Mouse (Mus musculus): ENCODE measurements at regions not wholly inside any gene's neighbourhood (a gene's known extent, or its start where the extent isn't known, plus 50 kb on each side); places are given as distances from the start of the nearest gene placed in this dataset.

- Histone ChIP-seq H3K36me3 (ENCODE audit: control insufficient read depth, insufficient read depth, low read length) (no peaks in the 10 kb centered on the region), H3K4me3 (ENCODE audit: control insufficient read depth, insufficient read depth, low read length) (no peak overlapping the region), H3K27ac (ENCODE audit: control insufficient read depth, insufficient read depth, low read length) (no peak overlapping the region), H3K27me3 (ENCODE audit: control insufficient read depth, insufficient read depth, low read length) (no peaks in the 10 kb centered on the region), H3K4me1 (replicated peaks; ENCODE audit: control insufficient read depth, insufficient read depth, low read length) (no peaks in the 10 kb centered on the region)
- no peak for DNase-seq
- TF ChIP-seq POLR2A (IDR thresholded peaks at IDR 0.05; ENCODE audit: control insufficient read depth, extremely low read depth, insufficient read depth, low read length, poor library complexity) (no peak), CTCF (IDR thresholded peaks at IDR 0.05; ENCODE audit: borderline replicate concordance, control insufficient read depth, extremely low read depth, insufficient read depth, low read length, poor library complexity) (no peak)
Observed at GRCm38 (mm10) chr13:26467526-26467925, 302.4 kb downstream of the Hdgfl1 start.

DNA sequence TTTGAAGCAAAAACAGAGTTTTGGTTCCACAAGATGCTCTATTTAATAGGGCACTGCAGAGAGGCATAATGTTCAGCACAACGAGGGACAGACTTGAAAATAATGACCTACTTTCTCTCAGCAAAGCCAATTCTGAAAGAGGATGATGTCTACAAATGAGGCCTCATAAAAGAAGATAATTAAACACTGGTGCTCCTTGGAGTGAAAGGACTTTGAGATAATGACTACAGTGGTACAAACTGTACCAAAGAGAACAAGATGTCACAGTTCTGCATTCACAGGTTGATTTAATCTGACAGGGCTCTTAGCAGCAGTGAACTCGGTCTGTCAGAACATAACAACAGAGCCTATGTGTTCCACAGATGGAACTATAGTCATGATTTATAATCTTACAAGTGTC is 305.4 kb downstream of the Hdgfl1 start:
- no peaks in the 10 kb centered on the region for H3K4me1 ChIP-seq (replicated peaks; ENCODE audit: control insufficient read depth, insufficient read depth, low read length)
- WGBS: 64% methylated on average over 2 of the region's 2 CpGs
- H3K27me3 ChIP-seq (ENCODE audit: control insufficient read depth, insufficient read depth, low read length): no peaks in the 10 kb centered on the region
- DNase-seq: no peak
- H3K27ac ChIP-seq (ENCODE audit: control insufficient read depth, insufficient read depth, low read length): no peak overlapping the region
- TF ChIP-seq CTCF (IDR thresholded peaks at IDR 0.05; ENCODE audit: borderline replicate concordance, control insufficient read depth, extremely low read depth, insufficient read depth, low read length, poor library complexity) (no peak), POLR2A (IDR thresholded peaks at IDR 0.05; ENCODE audit: control insufficient read depth, extremely low read depth, insufficient read depth, low read length, poor library complexity) (no peak)
- H3K4me3 ChIP-seq (ENCODE audit: control insufficient read depth, insufficient read depth, low read length): no peak overlapping the region
- H3K36me3 ChIP-seq (ENCODE audit: control insufficient read depth, insufficient read depth, low read length): no peaks in the 10 kb centered on the region

GRCm38 (mm10) chr13:26464096-26464495 is 305.9 kb downstream of the Hdgfl1 start:
- Histone ChIP-seq H3K4me1 (replicated peaks; ENCODE audit: control insufficient read depth, insufficient read depth, low read length) (no peaks in the 10 kb centered on the region), H3K4me3 (ENCODE audit: control insufficient read depth, insufficient read depth, low read length) (no peak overlapping the region), H3K27me3 (ENCODE audit: control insufficient read depth, insufficient read depth, low read length) (no peaks in the 10 kb centered on the region), H3K36me3 (ENCODE audit: control insufficient read depth, insufficient read depth, low read length) (no peaks in the 10 kb centered on the region), H3K27ac (ENCODE audit: control insufficient read depth, insufficient read depth, low read length) (no peak overlapping the region)
- TF ChIP-seq CTCF (IDR thresholded peaks at IDR 0.05; ENCODE audit: borderline replicate concordance, control insufficient read depth, extremely low read depth, insufficient read depth, low read length, poor library complexity) (no peak), POLR2A (IDR thresholded peaks at IDR 0.05; ENCODE audit: control insufficient read depth, extremely low read depth, insufficient read depth, low read length, poor library complexity) (no peak)
- DNase-seq: no peak

DNA sequence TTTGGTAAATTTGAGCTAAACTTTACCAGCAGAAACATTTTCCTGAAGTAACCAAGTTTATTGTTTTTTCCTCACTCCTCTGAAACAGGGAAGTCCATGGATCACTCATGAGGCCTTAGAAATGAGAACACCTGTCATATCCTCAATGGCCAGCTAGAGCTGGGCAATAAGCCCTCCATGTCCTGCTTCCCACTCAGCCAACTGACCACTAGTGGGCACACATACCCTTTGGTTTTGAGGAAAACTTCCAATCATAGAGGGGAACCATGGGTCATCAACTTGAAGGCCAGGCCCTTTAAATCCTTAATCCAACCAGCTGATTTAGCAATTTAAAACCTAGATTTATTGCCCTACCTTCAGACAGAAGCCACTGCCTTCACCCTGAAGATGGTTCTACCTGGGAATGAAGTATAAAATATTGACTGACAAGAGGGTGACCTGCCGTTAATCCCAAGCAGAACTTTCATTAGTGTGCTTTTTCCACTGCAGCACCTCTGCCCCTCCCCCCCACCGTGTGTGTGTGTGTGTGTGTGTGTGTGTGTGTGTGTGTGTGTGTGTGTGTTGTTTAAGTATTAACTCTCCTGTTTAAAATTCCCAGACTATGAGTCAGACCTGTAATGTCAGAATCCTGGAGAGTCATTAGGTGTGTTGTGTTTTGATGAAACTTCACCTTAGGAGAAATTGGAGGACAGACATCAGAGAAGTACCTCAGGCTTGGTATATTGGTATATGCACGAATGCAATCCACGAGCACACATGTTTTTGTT is 312.3 kb downstream of the Hdgfl1 start:
- WGBS: 90% methylated on average over 4 of the region's 4 CpGs
- Histone ChIP-seq H3K36me3 (ENCODE audit: control insufficient read depth, insufficient read depth, low read length) (no peaks in the 10 kb centered on the region), H3K4me3 (ENCODE audit: control insufficient read depth, insufficient read depth, low read length) (no peak overlapping the region), H3K4me1 (replicated peaks; ENCODE audit: control insufficient read depth, insufficient read depth, low read length) (no peaks in the 10 kb centered on the region), H3K27me3 (ENCODE audit: control insufficient read depth, insufficient read depth, low read length) (no peaks in the 10 kb centered on the region), H3K27ac (ENCODE audit: control insufficient read depth, insufficient read depth, low read length) (no peak overlapping the region)
- DNase-seq: no peak
- TF ChIP-seq CTCF (IDR thresholded peaks at IDR 0.05; ENCODE audit: borderline replicate concordance, control insufficient read depth, extremely low read depth, insufficient read depth, low read length, poor library complexity) (no peak), POLR2A (IDR thresholded peaks at IDR 0.05; ENCODE audit: control insufficient read depth, extremely low read depth, insufficient read depth, low read length, poor library complexity) (no peak)

- no peak overlapping the region for H3K27ac ChIP-seq (ENCODE audit: control insufficient read depth, insufficient read depth, low read length)
- H3K4me1 ChIP-seq (replicated peaks; ENCODE audit: control insufficient read depth, insufficient read depth, low read length): no peaks in the 10 kb centered on the region
- H3K27me3 ChIP-seq (ENCODE audit: control insufficient read depth, insufficient read depth, low read length): no peaks in the 10 kb centered on the region
- H3K36me3 ChIP-seq (ENCODE audit: control insufficient read depth, insufficient read depth, low read length): no peaks in the 10 kb centered on the region
- 75% methylated on average over 4 of the region's 4 CpGs for WGBS
- DNase-seq: no peak
- no peak overlapping the region for H3K4me3 ChIP-seq (ENCODE audit: control insufficient read depth, insufficient read depth, low read length)
- TF ChIP-seq CTCF (IDR thresholded peaks at IDR 0.05; ENCODE audit: borderline replicate concordance, control insufficient read depth, extremely low read depth, insufficient read depth, low read length, poor library complexity) (no peak), POLR2A (IDR thresholded peaks at IDR 0.05; ENCODE audit: control insufficient read depth, extremely low read depth, insufficient read depth, low read length, poor library complexity) (no peak)
Observed at GRCm38 (mm10) chr13:26426639-26427038, 343.3 kb downstream of the Hdgfl1 start.

DNA sequence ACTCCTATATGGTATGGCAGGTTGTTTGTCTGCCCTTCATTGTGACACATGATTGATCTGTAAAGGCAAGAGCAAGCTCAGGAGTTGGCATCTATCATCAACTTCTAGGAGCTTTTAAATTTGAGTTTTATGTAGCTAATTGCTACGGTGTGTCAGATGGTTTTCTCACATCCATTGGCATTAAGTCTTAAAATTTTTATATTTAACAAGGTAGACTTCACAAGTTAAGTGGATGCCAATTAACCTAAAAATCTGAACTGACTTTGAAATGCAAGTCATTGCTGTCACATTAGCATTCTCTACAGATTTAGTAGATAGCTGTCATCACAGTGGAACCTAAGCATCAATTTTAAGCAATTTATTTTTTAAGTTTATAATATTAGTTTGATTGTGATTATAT is 345.5 kb downstream of the Hdgfl1 start:
- no peak overlapping the region for H3K4me3 ChIP-seq (ENCODE audit: control insufficient read depth, insufficient read depth, low read length)
- TF ChIP-seq CTCF (IDR thresholded peaks at IDR 0.05; ENCODE audit: borderline replicate concordance, control insufficient read depth, extremely low read depth, insufficient read depth, low read length, poor library complexity) (no peak), POLR2A (IDR thresholded peaks at IDR 0.05; ENCODE audit: control insufficient read depth, extremely low read depth, insufficient read depth, low read length, poor library complexity) (no peak)
- H3K4me1 ChIP-seq (replicated peaks; ENCODE audit: control insufficient read depth, insufficient read depth, low read length): no peaks in the 10 kb centered on the region
- no peaks in the 10 kb centered on the region for H3K36me3 ChIP-seq (ENCODE audit: control insufficient read depth, insufficient read depth, low read length)
- WGBS: 95% methylated on average over 1 of the region's 1 CpGs
- DNase-seq: no peak
- no peaks in the 10 kb centered on the region for H3K27me3 ChIP-seq (ENCODE audit: control insufficient read depth, insufficient read depth, low read length)
- no peak overlapping the region for H3K27ac ChIP-seq (ENCODE audit: control insufficient read depth, insufficient read depth, low read length)

DNA sequence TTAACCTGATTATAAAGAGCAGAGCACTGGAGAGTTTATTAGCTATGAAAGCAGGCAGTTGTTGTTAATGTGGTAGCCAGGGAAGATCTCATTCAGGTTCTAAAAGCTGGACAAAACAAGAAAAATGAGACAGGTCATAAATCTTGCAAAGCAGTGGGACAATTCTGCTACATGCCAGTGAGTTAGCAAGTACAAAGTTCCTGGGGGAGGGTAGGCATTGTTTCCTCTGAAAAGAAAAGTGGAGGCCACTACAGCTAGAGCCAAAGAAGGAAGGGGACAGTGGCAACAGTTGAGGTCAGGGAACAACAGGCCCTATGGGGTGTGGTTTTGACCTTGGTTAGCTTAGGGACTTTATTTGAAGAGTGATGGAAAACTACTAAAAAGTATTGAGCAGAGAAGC is 364.2 kb downstream of the Hdgfl1 start:
- DNase-seq: no peak

More for the DNA sequence above, 364.2 kb downstream of the Hdgfl1 start:
- Histone ChIP-seq H3K4me3 (ENCODE audit: control insufficient read depth, insufficient read depth, low read length) (no peak overlapping the region), H3K4me1 (replicated peaks; ENCODE audit: control insufficient read depth, insufficient read depth, low read length) (no peaks in the 10 kb centered on the region), H3K36me3 (ENCODE audit: control insufficient read depth, insufficient read depth, low read length) (no peaks in the 10 kb centered on the region), H3K27me3 (ENCODE audit: control insufficient read depth, insufficient read depth, low read length) (no peaks in the 10 kb centered on the region), H3K27ac (ENCODE audit: control insufficient read depth, insufficient read depth, low read length) (no peak overlapping the region)
- TF ChIP-seq POLR2A (IDR thresholded peaks at IDR 0.05; ENCODE audit: control insufficient read depth, extremely low read depth, insufficient read depth, low read length, poor library complexity) (no peak), CTCF (IDR thresholded peaks at IDR 0.05; ENCODE audit: borderline replicate concordance, control insufficient read depth, extremely low read depth, insufficient read depth, low read length, poor library complexity) (no peak)
